Mouse (Mus musculus) midbrain, postnatal 0 days (tissue): ENCODE measurements around the gene Usp18. TPM values are rescaled to one million over a fixed set of nuclear protein-coding genes. Genes with fewer than 3 reads are reported as not detected.

Experiments used
- ATAC-seq: fragments of 200-750 bp; cut with Nextera tagmentation; 2 replicates; pipeline ENCODE4 v1.8.0; 2017; ENCODE audit warnings: moderate number of reproducible peaks, mild to moderate bottlenecking, moderate TSS enrichment, moderate library complexity; ENCODE audit not compliant: low FRiP score
- DNase-seq: peaks from one replicate; pipeline ENCODE4 v3.0.0-alpha.2; 2015; ENCODE audit warnings: low spot score
- H3K27ac ChIP-seq: fragments of 300-500 bp; sonication (generic); 2 replicates; pipeline ENCODE4 v1.5.1; 2014; ENCODE audit warnings: low read depth, mild to moderate bottlenecking, low read length, mixed read lengths
- H3K27me3 ChIP-seq: fragments of 300-500 bp; sonication (generic); 2 replicates; pipeline ENCODE4 v1.6.1; 2014; ENCODE audit warnings: low read length, control low read depth, mixed read lengths; ENCODE audit not compliant: insufficient read depth
- H3K36me3 ChIP-seq: fragments of 300-500 bp; sonication (generic); 2 replicates; pipeline ENCODE4 v1.6.1; 2014; ENCODE audit warnings: low read length, control low read depth, mixed read lengths; ENCODE audit not compliant: insufficient read depth
- H3K4me1 ChIP-seq: fragments of 300-500 bp; sonication (generic); 2 replicates; pipeline ENCODE4 v1.6.1; 2014; ENCODE audit warnings: mild to moderate bottlenecking, control low read depth, antibody characterized with exemption, low read length, mixed read lengths; ENCODE audit not compliant: insufficient read depth
- H3K4me2 ChIP-seq: fragments of 300-500 bp; sonication (generic); 2 replicates; pipeline ENCODE4 v1.6.1; 2014; ENCODE audit warnings: low read depth, mild to moderate bottlenecking, low read length, mixed read lengths; ENCODE audit not compliant: poor library complexity, severe bottlenecking
- H3K4me3 ChIP-seq: fragments of 300-500 bp; sonication (generic); 2 replicates; pipeline ENCODE4 v1.5.1; 2014; ENCODE audit warnings: low read depth, mild to moderate bottlenecking, low read length, moderate library complexity
- H3K9ac ChIP-seq: fragments of 300-500 bp; sonication (generic); replicated peaks from 2 replicates; pipeline ENCODE4 v1.6.1; 2014; ENCODE audit warnings: mild to moderate bottlenecking, low read length, moderate library complexity, mixed read lengths; ENCODE audit not compliant: poor library complexity, severe bottlenecking
- H3K9me3 ChIP-seq: fragments of 300-500 bp; sonication (generic); 2 replicates; pipeline ENCODE4 v1.6.1; 2016; ENCODE audit warnings: low read length, control low read depth
- CTCF ChIP-seq: IDR thresholded peaks from 2 replicates; pipeline ENCODE4 v1.5.1; 2016; ENCODE audit warnings: antibody characterized with exemption, mild to moderate bottlenecking
- WGBS: fragments of 180-500 bp; shearing (Covaris S2); extraction: QIAGEN DNeasy Blood & Tissue Kit; methylation state at CpG from one replicate; pipeline ENCODE4 v1.1.7; 2014; 5-methylcytosine and 5-hydroxymethylcytosine counted together
- polyA plus RNA-seq: library from polyadenylated mRNA; unstranded; fragments of >200 nt; fragmentation: Nextera tagmentation; extraction: Ambion mirVana; gene quantifications from 2 replicates; pipeline ENCODE4 v1.2.1, GENCODE M21; 2015
- total RNA-seq: library from RNA; depleted of rRNA; stranded (reverse); fragments of >200 nt; gene quantifications from 2 replicates; pipeline ENCODE4 v1.2.3, GENCODE M21; 2014

The Usp18 gene
- total and polyA plus RNA-seq, 2 experiments from 2014 or later, result 1.1 to 2.0 TPM

DNA sequence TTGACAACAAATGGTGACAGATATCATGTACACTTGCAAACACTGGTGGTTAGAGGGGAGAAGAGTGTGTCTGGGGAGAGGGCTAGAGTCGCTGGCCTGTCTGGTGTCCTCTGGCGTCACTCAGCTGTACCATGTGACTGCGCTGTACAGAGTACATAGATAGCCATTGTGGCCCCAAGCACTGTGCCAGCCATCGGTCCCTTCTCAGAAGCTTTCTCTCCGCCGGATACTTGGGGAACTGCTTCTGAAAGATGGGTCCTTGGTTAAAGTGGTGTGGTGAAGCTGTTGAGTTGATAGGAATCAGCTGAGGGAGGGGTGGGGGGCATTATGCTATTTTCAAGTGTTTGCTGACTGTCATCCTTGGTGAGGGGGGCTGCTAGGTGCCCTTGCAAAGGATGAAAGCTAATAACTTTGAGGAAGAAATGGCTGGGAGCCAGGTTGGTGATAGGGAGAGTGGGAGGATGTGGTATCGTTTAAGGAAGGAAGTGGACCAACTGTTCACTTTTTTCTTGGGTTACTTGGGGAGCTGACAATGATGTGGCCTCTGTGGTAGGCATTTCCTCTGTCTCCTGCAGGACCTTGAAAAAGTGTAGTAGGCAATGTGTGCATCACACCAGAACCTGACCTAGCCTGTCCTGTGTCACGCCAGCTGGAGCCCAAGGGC is 30.9 kb upstream of the Usp18 start:
- ATAC-seq, result no peak
- no peak overlapping the region for H3K27ac ChIP-seq
- no peak for DNase-seq
- 93% methylated on average over 8 of the region's 8 CpGs for WGBS
- H3K4me3 ChIP-seq, result no peak overlapping the region
- no peaks in the 10 kb centered on the region for H3K36me3 ChIP-seq
- no peaks in the 10 kb centered on the region for H3K9me3 ChIP-seq
- H3K27me3 ChIP-seq, result peaks cover 6% of the 10 kb centered on the region; the same call in 1 of the 2 replicates
- TF ChIP-seq CTCF, result no peak
- H3K4me2 ChIP-seq, result no peak overlapping the region
- no peak overlapping the region for H3K9ac ChIP-seq
- H3K4me1 ChIP-seq, result no peaks in the 10 kb centered on the region; the same call in 1 of the 2 replicates

- WGBS, result 82% methylated on average over 5 of the region's 5 CpGs
- no peaks in the 10 kb centered on the region for H3K36me3 ChIP-seq
- H3K27me3 ChIP-seq, result peaks cover 6% of the 10 kb centered on the region; the same call in 1 of the 2 replicates
- ATAC-seq (no peak), DNase-seq (no peak)
- no peak overlapping the region for H3K4me2 ChIP-seq
- no peak overlapping the region for H3K9ac ChIP-seq
- no peaks in the 10 kb centered on the region for H3K9me3 ChIP-seq
- H3K4me3 ChIP-seq, result no peak overlapping the region
- TF ChIP-seq CTCF, result no peak
- no peaks in the 10 kb centered on the region; the same call in 1 of the 2 replicates for H3K4me1 ChIP-seq
- no peak overlapping the region for H3K27ac ChIP-seq
These were observed 30.4 kb upstream of the Usp18 start for GRCm38 (mm10) chr6:121215336-121215735.

DNA sequence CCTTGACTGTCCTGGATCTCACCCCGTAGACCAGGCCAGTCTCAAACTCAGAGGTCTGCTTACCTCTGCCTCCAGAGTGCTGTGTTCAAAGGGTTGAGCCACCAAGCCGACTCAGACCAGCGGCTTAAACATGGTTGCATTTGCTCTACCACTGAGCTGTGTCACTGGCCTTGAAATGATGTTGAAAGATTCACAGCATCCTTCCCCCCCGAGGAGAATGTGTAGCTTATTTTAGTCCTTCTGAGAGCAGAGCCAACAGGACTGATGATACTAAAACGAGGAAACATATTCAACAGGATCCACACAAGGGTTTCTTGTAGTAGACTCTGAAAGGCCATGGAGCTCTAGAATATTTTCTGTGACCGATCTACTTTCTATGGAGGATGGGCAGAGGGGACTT is 29.8 kb upstream of the Usp18 start:
- no peak for TF ChIP-seq CTCF
- Histone ChIP-seq H3K4me2 (no peak overlapping the region), H3K27me3 (peaks cover 6% of the 10 kb centered on the region; the same call in 1 of the 2 replicates), H3K36me3 (no peaks in the 10 kb centered on the region), H3K4me1 (no peaks in the 10 kb centered on the region), H3K4me3 (no peak overlapping the region), H3K9me3 (no peaks in the 10 kb centered on the region), H3K9ac (no peak overlapping the region), H3K27ac (no peak overlapping the region)
- WGBS, result 76% methylated on average over 6 of the region's 6 CpGs
- ATAC-seq, result no peak
- no peak for DNase-seq

- ATAC-seq (no peak), DNase-seq (no peak)
- H3K4me3 ChIP-seq, result no peak overlapping the region
- no peaks in the 10 kb centered on the region for H3K4me1 ChIP-seq
- no peaks in the 10 kb centered on the region; the same call in 1 of the 2 replicates for H3K27me3 ChIP-seq
- H3K4me2 ChIP-seq, result no peak overlapping the region
- H3K27ac ChIP-seq, result no peak overlapping the region
- no peaks in the 10 kb centered on the region for H3K9me3 ChIP-seq
- no peaks in the 10 kb centered on the region for H3K36me3 ChIP-seq
- no peak for TF ChIP-seq CTCF
- WGBS, result 84% methylated on average over 5 of the region's 5 CpGs
- H3K9ac ChIP-seq, result no peak overlapping the region
These were observed 29.0 kb upstream of the Usp18 start for GRCm38 (mm10) chr6:121216589-121217255.

GRCm38 (mm10) chr6:121218002-121218401 is 27.7 kb upstream of the Usp18 start:
- no peak overlapping the region for H3K4me2 ChIP-seq
- no peaks in the 10 kb centered on the region for H3K36me3 ChIP-seq
- no peak overlapping the region for H3K9ac ChIP-seq
- DNase-seq (no peak), ATAC-seq (no peak)
- no peak overlapping the region for H3K4me3 ChIP-seq
- no peaks in the 10 kb centered on the region for H3K4me1 ChIP-seq
- 86% methylated on average over 7 of the region's 7 CpGs for WGBS
- H3K27ac ChIP-seq, result no peak overlapping the region
- no peaks in the 10 kb centered on the region for H3K27me3 ChIP-seq
- no peak for TF ChIP-seq CTCF
- no peaks in the 10 kb centered on the region for H3K9me3 ChIP-seq

GRCm38 (mm10) chr6:121219406-121219805 is 26.3 kb upstream of the Usp18 start:
- H3K27me3 ChIP-seq, result no peaks in the 10 kb centered on the region
- no peak for DNase-seq
- TF ChIP-seq CTCF, result no peak
- H3K36me3 ChIP-seq, result no peaks in the 10 kb centered on the region
- no peak overlapping the region for H3K27ac ChIP-seq
- whole genome bisulfite sequencing, result 88% methylated on average over 4 of the region's 4 CpGs
- no peaks in the 10 kb centered on the region for H3K9me3 ChIP-seq
- no peaks in the 10 kb centered on the region for H3K4me1 ChIP-seq
- no peak for ATAC-seq
- H3K4me3 ChIP-seq, result no peak overlapping the region
- H3K9ac ChIP-seq, result no peak overlapping the region
- no peak overlapping the region for H3K4me2 ChIP-seq
